Mouse (Mus musculus): Measurements from ENCODE around the gene Smpd2.

Gene Smpd2

GRCm38 (mm10) chr10:41450780-41451522, 39.2 kb downstream of the Smpd2 start:
- DNase-seq = no peak

DNA sequence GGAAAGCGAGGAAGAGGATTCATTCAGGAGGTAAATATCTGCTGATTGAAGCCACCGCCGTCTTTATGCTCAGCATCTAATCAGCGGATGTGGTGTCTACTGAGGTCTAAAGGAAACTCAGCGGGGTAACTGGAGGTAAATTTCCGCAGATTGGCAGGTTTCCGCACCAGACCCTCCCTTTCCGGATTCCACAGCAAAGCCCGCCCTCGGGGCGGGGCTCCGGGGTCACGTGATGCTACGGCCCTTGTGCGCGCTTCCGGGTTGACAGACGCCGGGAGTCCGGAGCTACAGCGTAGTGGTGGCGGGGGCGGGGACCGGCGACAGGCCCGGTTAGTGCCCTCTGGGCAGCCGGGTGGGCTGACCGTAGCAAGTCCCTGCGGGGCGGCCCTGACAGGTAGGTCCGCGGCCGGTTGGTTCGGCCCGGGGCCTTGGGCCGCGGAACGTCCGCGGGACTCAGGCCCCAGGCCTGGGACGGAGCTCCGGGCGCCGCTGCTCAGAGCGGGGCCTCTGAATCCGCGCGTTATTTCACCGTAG, 40.0 kb downstream of the Smpd2 start, which contains the start of gene Zbtb24:
TSS of gene Zbtb24 (plus strand) at position 247 of the 534 bp plus-strand sequence.
- peak; percentile 99 for DNase-seq

DNA sequence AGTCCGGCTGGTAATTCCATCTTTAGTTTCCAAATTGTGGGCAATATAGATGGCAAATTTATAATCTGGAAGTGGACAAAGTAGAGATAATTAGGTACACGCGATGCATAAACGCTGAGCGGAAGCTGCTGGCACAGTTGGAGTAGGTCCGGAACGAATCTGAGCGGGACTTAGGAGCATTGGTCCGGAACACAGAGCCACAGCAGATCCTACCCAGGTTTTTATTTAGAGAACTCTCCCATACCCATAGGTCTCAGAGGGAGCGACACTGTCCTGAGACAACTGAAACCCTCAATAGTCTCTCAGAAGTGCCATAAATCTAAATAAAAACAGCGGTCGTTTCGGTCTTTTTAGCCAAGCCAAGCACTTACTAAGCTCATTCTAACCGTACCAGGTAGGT, 40.5 kb downstream of the Smpd2 start:
- DNase-seq = peak; percentile 45 to 72

DNA sequence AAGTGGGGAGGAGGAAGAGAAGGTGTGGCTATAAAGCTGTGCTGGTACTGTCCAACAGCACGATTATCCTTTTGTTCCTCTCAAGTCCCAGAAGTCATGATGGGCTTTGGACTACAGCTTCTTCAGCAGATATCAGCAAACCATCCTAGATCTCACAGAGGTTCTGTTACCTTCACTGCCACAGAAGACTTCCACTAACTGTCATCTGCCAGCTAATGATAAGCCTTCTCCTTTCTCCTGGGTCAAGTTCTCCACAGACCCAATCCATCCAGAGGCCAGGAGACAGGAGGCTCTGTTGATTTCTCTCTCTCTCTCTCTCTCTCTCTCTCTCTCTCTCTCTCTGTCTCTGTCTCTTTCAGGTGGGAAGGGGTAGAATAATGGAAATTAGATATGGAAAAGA, 42.0 kb downstream of the Smpd2 start:
- DNase-seq = no peak
